Mouse (Mus musculus): ENCODE measurements around the gene Rnf145. TPM values are rescaled to one million over a fixed set of nuclear protein-coding genes. Genes with fewer than 3 reads are reported as not detected.

The Rnf145 gene
- polyA plus RNA-seq, 1 experiment from 2014 or later, result 82.0 TPM

DNA sequence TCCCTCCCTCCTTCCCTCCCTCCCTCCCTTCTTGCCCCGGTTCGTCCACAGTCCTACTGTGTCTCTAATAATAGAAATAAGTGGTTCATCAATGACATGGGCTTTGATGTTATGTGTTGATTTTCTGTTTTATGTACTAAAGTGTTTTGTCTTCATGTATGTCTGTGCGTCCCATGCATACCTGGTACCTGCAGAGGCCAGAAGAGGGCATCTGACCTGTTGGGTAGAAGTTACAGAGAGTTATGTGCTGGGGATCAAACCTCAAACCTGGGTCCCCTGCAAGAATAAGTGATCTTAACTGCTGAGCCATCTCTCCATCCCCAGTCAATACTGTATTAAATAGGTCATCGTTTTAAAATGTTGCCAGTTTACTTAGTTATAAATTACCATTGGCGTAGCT, 11.0 kb downstream of the Rnf145 start:
- no peak overlapping the region for H3K27ac ChIP-seq (ENCODE audit: low read depth, low read length)
- H3K4me3 ChIP-seq (ENCODE audit: low read length), result no peak overlapping the region
- H3K4me1 ChIP-seq (ENCODE audit: control insufficient read depth, insufficient read depth, low read length), result no peaks in the 10 kb centered on the region
- H3K4me2 ChIP-seq (replicated peaks; ENCODE audit: low read depth, low read length), result no peak overlapping the region
- ATAC-seq (ENCODE audit: low FRiP score, low TSS enrichment), result no peak
- H3K36me3 ChIP-seq (ENCODE audit: control insufficient read depth, insufficient read depth, low read length), result peaks cover 77% of the 10 kb centered on the region
- H3K27me3 ChIP-seq (ENCODE audit: control insufficient read depth, insufficient read depth, low read length), result no peaks in the 10 kb centered on the region
- no peaks in the 10 kb centered on the region for H3K9me3 ChIP-seq (ENCODE audit: control insufficient read depth, low read length)
- H3K9ac ChIP-seq (ENCODE audit: low read depth, low read length), result no peak overlapping the region
- 87% methylated on average over 5 of the region's 5 CpGs for WGBS

DNA sequence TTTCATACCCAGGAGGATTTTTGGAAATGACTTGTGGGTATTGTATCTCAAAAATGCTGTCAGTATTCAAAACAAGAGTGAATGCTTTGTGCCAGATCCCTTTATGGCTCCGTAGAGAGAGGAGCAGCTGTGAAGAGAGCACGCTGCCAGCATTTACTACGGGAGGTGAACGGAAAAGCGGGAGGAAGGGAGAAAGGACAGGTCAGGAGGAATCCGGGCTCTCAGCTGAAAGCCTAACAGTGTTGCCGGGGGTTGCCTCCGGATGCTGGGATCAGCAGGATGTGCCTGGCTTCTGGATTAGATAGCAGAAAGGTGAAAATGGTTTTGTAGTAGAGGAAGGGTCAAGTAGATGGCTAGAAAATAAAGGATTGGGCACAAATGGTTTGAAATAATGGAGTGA, 11.6 kb downstream of the Rnf145 start:
- H3K4me1 ChIP-seq (ENCODE audit: control insufficient read depth, insufficient read depth, low read length), result no peaks in the 10 kb centered on the region
- H3K27ac ChIP-seq (ENCODE audit: low read depth, low read length), result no peak overlapping the region
- H3K4me3 ChIP-seq (ENCODE audit: low read length), result no peak overlapping the region
- no peak overlapping the region for H3K4me2 ChIP-seq (replicated peaks; ENCODE audit: low read depth, low read length)
- no peaks in the 10 kb centered on the region for H3K9me3 ChIP-seq (ENCODE audit: control insufficient read depth, low read length)
- H3K27me3 ChIP-seq (ENCODE audit: control insufficient read depth, insufficient read depth, low read length), result no peaks in the 10 kb centered on the region
- WGBS, result 76% methylated on average over 8 of the region's 8 CpGs
- peaks cover 72% of the 10 kb centered on the region for H3K36me3 ChIP-seq (ENCODE audit: control insufficient read depth, insufficient read depth, low read length)
- ATAC-seq (ENCODE audit: low FRiP score, low TSS enrichment), result no peak
- no peak overlapping the region for H3K9ac ChIP-seq (ENCODE audit: low read depth, low read length)

DNA sequence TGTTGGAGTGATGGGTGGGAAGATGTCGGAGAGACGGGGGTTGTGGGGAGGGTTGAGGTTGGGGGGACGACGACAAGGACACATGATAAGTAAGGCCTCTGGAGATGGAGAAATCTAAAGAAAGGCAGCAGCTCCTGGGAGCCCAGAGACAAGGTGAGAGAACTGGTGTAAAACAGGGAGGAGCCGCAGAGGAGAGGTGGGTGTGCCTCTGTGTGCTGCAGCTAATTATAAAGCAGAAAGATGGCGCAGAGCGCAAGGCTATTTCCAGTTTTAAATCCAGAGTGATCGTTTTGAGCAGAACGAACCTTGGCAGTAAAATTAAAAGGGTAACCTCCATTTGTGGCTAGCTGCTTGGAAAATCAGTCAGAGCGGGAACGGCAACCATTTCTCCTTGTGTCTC, 12.1 kb downstream of the Rnf145 start:
- Histone ChIP-seq H3K36me3 (ENCODE audit: control insufficient read depth, insufficient read depth, low read length) (peaks cover 68% of the 10 kb centered on the region), H3K4me3 (ENCODE audit: low read length) (no peak overlapping the region), H3K27ac (ENCODE audit: low read depth, low read length) (no peak overlapping the region), H3K9ac (ENCODE audit: low read depth, low read length) (no peak overlapping the region), H3K4me1 (ENCODE audit: control insufficient read depth, insufficient read depth, low read length) (no peaks in the 10 kb centered on the region), H3K4me2 (replicated peaks; ENCODE audit: low read depth, low read length) (no peak overlapping the region), H3K27me3 (ENCODE audit: control insufficient read depth, insufficient read depth, low read length) (no peaks in the 10 kb centered on the region), H3K9me3 (ENCODE audit: control insufficient read depth, low read length) (no peaks in the 10 kb centered on the region)
- WGBS, result 89% methylated on average over 11 of the region's 11 CpGs
- no peak for ATAC-seq (ENCODE audit: low FRiP score, low TSS enrichment)

GRCm38 (mm10) chr11:44531617-44532016, 12.9 kb downstream of the Rnf145 start:
- no peaks in the 10 kb centered on the region for H3K9me3 ChIP-seq (ENCODE audit: control insufficient read depth, low read length)
- H3K27me3 ChIP-seq (ENCODE audit: control insufficient read depth, insufficient read depth, low read length), result no peaks in the 10 kb centered on the region
- no peak overlapping the region for H3K27ac ChIP-seq (ENCODE audit: low read depth, low read length)
- no peaks in the 10 kb centered on the region for H3K4me1 ChIP-seq (ENCODE audit: control insufficient read depth, insufficient read depth, low read length)
- no peak overlapping the region for H3K9ac ChIP-seq (ENCODE audit: low read depth, low read length)
- WGBS, result 83% methylated on average over 4 of the region's 4 CpGs
- no peak overlapping the region for H3K4me3 ChIP-seq (ENCODE audit: low read length)
- H3K36me3 ChIP-seq (ENCODE audit: control insufficient read depth, insufficient read depth, low read length), result peaks cover 62% of the 10 kb centered on the region
- H3K4me2 ChIP-seq (replicated peaks; ENCODE audit: low read depth, low read length), result no peak overlapping the region
- ATAC-seq (ENCODE audit: low FRiP score, low TSS enrichment), result no peak

DNA sequence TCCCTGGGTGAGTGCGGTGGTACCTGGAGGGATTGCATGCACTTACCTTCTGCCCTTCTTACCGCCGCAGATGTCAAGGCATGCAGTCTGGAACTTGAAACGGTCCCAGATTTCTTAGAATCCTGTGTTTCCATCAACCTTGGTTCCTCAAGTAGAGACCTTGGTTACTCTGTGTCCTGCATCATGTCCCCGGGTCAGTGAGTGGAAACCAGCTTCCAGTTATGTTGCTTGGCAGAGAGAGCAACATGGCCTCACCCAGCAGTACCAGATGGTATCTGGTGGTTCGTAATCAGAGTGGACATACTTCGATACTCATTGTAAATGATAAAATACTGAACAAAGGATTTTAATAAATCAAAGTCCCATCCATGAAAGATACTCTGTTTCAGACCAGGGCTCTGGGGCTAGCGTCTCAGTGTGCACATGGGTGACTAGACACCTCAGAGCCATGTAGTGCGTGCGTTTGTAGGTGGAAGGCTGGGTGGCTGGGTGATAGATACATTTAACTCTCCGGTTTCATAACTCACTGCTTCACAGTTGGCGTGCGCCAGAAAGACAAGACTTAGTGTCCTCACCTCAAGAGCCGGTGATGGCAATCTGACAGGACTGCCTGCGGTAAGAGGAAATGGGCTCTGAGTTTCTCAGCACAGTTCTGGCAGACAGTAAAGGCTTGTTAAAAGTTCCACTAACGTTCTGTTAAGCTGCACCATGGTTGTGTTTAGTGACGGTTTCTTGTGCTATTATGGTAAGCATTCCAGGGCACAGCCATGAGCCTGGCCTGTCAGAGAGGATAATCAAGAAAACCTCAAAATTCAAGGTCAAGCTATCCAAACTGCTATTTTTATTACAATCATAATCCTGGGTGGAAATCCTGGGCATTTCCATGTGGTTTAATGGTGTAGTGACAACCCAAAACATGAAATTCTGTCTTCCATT, 14.3 kb downstream of the Rnf145 start:
- Histone ChIP-seq H3K27me3 (ENCODE audit: control insufficient read depth, insufficient read depth, low read length) (no peaks in the 10 kb centered on the region), H3K36me3 (ENCODE audit: control insufficient read depth, insufficient read depth, low read length) (peaks cover 63% of the 10 kb centered on the region), H3K9ac (ENCODE audit: low read depth, low read length) (no peak overlapping the region), H3K4me1 (ENCODE audit: control insufficient read depth, insufficient read depth, low read length) (no peaks in the 10 kb centered on the region), H3K9me3 (ENCODE audit: control insufficient read depth, low read length) (no peaks in the 10 kb centered on the region), H3K4me3 (ENCODE audit: low read length) (no peak overlapping the region), H3K27ac (ENCODE audit: low read depth, low read length) (no peak overlapping the region), H3K4me2 (replicated peaks; ENCODE audit: low read depth, low read length) (no peak overlapping the region)
- 94% methylated on average over 17 of the region's 17 CpGs for WGBS
- ATAC-seq (ENCODE audit: low FRiP score, low TSS enrichment), result no peak

- H3K36me3 ChIP-seq (ENCODE audit: control insufficient read depth, insufficient read depth, low read length), result peaks cover 57% of the 10 kb centered on the region
- ATAC-seq (ENCODE audit: low FRiP score, low TSS enrichment), result no peak
- no peak overlapping the region for H3K27ac ChIP-seq (ENCODE audit: low read depth, low read length)
- H3K4me1 ChIP-seq (ENCODE audit: control insufficient read depth, insufficient read depth, low read length), result no peaks in the 10 kb centered on the region
- no peaks in the 10 kb centered on the region for H3K9me3 ChIP-seq (ENCODE audit: control insufficient read depth, low read length)
- no peak overlapping the region for H3K9ac ChIP-seq (ENCODE audit: low read depth, low read length)
- no peaks in the 10 kb centered on the region for H3K27me3 ChIP-seq (ENCODE audit: control insufficient read depth, insufficient read depth, low read length)
- WGBS, result 84% methylated on average over 12 of the region's 12 CpGs
- H3K4me3 ChIP-seq (ENCODE audit: low read length), result no peak overlapping the region
- no peak overlapping the region for H3K4me2 ChIP-seq (replicated peaks; ENCODE audit: low read depth, low read length)
These were observed 16.4 kb downstream of the Rnf145 start for GRCm38 (mm10) chr11:44534999-44535750.

DNA sequence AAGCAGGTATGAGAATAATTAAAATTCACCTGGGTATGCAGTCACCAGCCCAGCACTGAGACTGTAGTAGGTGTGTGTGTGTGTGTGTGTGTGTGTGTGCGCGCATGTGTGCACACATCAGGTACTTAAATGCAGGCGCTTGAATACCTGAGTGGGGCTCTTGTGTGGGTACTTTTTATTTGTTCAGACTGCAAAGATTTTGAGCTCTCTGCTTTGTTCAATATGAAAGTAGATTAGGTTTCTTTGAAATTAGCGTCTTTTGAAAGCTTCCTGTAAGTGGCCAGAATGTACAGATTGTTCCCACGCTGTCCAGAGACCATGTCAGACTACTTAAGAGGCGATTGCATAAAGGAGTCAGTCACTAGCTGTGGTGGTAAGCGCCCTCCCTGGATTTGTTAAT, 18.6 kb downstream of the Rnf145 start:
- no peak for ATAC-seq (ENCODE audit: low FRiP score, low TSS enrichment)
- Histone ChIP-seq H3K27me3 (ENCODE audit: control insufficient read depth, insufficient read depth, low read length) (no peaks in the 10 kb centered on the region), H3K4me1 (ENCODE audit: control insufficient read depth, insufficient read depth, low read length) (no peaks in the 10 kb centered on the region), H3K27ac (ENCODE audit: low read depth, low read length) (no peak overlapping the region), H3K4me2 (replicated peaks; ENCODE audit: low read depth, low read length) (no peak overlapping the region), H3K4me3 (ENCODE audit: low read length) (no peak overlapping the region), H3K36me3 (ENCODE audit: control insufficient read depth, insufficient read depth, low read length) (peaks cover 57% of the 10 kb centered on the region), H3K9ac (ENCODE audit: low read depth, low read length) (no peak overlapping the region), H3K9me3 (ENCODE audit: control insufficient read depth, low read length) (no peaks in the 10 kb centered on the region)
- 92% methylated on average over 7 of the region's 7 CpGs for WGBS

GRCm38 (mm10) chr11:44538101-44538500, 19.3 kb downstream of the Rnf145 start:
- no peak overlapping the region for H3K4me2 ChIP-seq (replicated peaks; ENCODE audit: low read depth, low read length)
- no peaks in the 10 kb centered on the region for H3K27me3 ChIP-seq (ENCODE audit: control insufficient read depth, insufficient read depth, low read length)
- no peak overlapping the region for H3K4me3 ChIP-seq (ENCODE audit: low read length)
- 93% methylated on average over 3 of the region's 3 CpGs for WGBS
- no peak overlapping the region for H3K9ac ChIP-seq (ENCODE audit: low read depth, low read length)
- H3K36me3 ChIP-seq (ENCODE audit: control insufficient read depth, insufficient read depth, low read length), result peaks cover 53% of the 10 kb centered on the region
- H3K4me1 ChIP-seq (ENCODE audit: control insufficient read depth, insufficient read depth, low read length), result no peaks in the 10 kb centered on the region
- no peaks in the 10 kb centered on the region for H3K9me3 ChIP-seq (ENCODE audit: control insufficient read depth, low read length)
- no peak overlapping the region for H3K27ac ChIP-seq (ENCODE audit: low read depth, low read length)
- ATAC-seq (ENCODE audit: low FRiP score, low TSS enrichment), result no peak

Data from kidney, embryonic 14.5 days (tissue).